Mouse (Mus musculus): ENCODE measurements around the gene Tmem229b. TPM values are rescaled to one million over a fixed set of nuclear protein-coding genes. Genes with fewer than 3 reads are reported as not detected.

Gene Tmem229b
- polyA plus RNA-seq, 1 experiment from 2014 or later = 59.4 TPM

- WGBS = 68% methylated on average over 11 of the region's 11 CpGs
- Histone ChIP-seq H3K9ac (replicated peaks; ENCODE audit: low read depth, low read length) (no peak overlapping the region), H3K27ac (ENCODE audit: low read depth, low read length) (no peak overlapping the region), H3K4me1 (ENCODE audit: control insufficient read depth, insufficient read depth, low read length) (no peaks in the 10 kb centered on the region), H3K4me3 (ENCODE audit: low read depth, low read length) (no peak overlapping the region), H3K9me3 (ENCODE audit: control insufficient read depth, low read length) (no peaks in the 10 kb centered on the region), H3K36me3 (ENCODE audit: control insufficient read depth, insufficient read depth, low read length) (no peaks in the 10 kb centered on the region), H3K4me2 (ENCODE audit: low read depth, low read length) (no peak overlapping the region), H3K27me3 (ENCODE audit: control insufficient read depth, insufficient read depth, low read length) (no peaks in the 10 kb centered on the region)
- no peak for ATAC-seq (ENCODE audit: low read depth)
These were observed 55.4 kb downstream of the Tmem229b start for GRCm38 (mm10) chr12:78952053-78952452.

GRCm38 (mm10) chr12:78947661-78948060 is 59.8 kb downstream of the Tmem229b start:
- 79% methylated on average over 5 of the region's 5 CpGs for whole genome bisulfite sequencing

GRCm38 (mm10) chr12:78947161-78947560 is 60.3 kb downstream of the Tmem229b start:
- Histone ChIP-seq H3K27me3 (ENCODE audit: control insufficient read depth, insufficient read depth, low read length) (no peaks in the 10 kb centered on the region), H3K4me3 (ENCODE audit: low read depth, low read length) (no peak overlapping the region), H3K4me2 (ENCODE audit: low read depth, low read length) (no peak overlapping the region), H3K27ac (ENCODE audit: low read depth, low read length) (no peak overlapping the region), H3K9me3 (ENCODE audit: control insufficient read depth, low read length) (no peaks in the 10 kb centered on the region), H3K4me1 (ENCODE audit: control insufficient read depth, insufficient read depth, low read length) (no peaks in the 10 kb centered on the region), H3K36me3 (ENCODE audit: control insufficient read depth, insufficient read depth, low read length) (no peaks in the 10 kb centered on the region), H3K9ac (replicated peaks; ENCODE audit: low read depth, low read length) (no peak overlapping the region)
- ATAC-seq (ENCODE audit: low read depth) = no peak
- 82% methylated on average over 6 of the region's 6 CpGs for WGBS

More at GRCm38 (mm10) chr12:78947661-78948060, 59.8 kb downstream of the Tmem229b start:
- Histone ChIP-seq H3K27ac (ENCODE audit: low read depth, low read length) (no peak overlapping the region), H3K27me3 (ENCODE audit: control insufficient read depth, insufficient read depth, low read length) (no peaks in the 10 kb centered on the region), H3K4me1 (ENCODE audit: control insufficient read depth, insufficient read depth, low read length) (no peaks in the 10 kb centered on the region), H3K4me2 (ENCODE audit: low read depth, low read length) (no peak overlapping the region), H3K9ac (replicated peaks; ENCODE audit: low read depth, low read length) (no peak overlapping the region), H3K9me3 (ENCODE audit: control insufficient read depth, low read length) (no peaks in the 10 kb centered on the region), H3K36me3 (ENCODE audit: control insufficient read depth, insufficient read depth, low read length) (no peaks in the 10 kb centered on the region), H3K4me3 (ENCODE audit: low read depth, low read length) (no peak overlapping the region)
- ATAC-seq (ENCODE audit: low read depth) = no peak

- ATAC-seq (ENCODE audit: low read depth) = no peak
- Histone ChIP-seq H3K9ac (replicated peaks; ENCODE audit: low read depth, low read length) (no peak overlapping the region), H3K9me3 (ENCODE audit: control insufficient read depth, low read length) (no peaks in the 10 kb centered on the region), H3K27ac (ENCODE audit: low read depth, low read length) (no peak overlapping the region), H3K4me1 (ENCODE audit: control insufficient read depth, insufficient read depth, low read length) (no peaks in the 10 kb centered on the region), H3K27me3 (ENCODE audit: control insufficient read depth, insufficient read depth, low read length) (no peaks in the 10 kb centered on the region), H3K4me3 (ENCODE audit: low read depth, low read length) (no peak overlapping the region), H3K36me3 (ENCODE audit: control insufficient read depth, insufficient read depth, low read length) (no peaks in the 10 kb centered on the region), H3K4me2 (ENCODE audit: low read depth, low read length) (no peak overlapping the region)
- WGBS = 86% methylated on average over 6 of the region's 6 CpGs
These were observed 64.5 kb downstream of the Tmem229b start for GRCm38 (mm10) chr12:78942931-78943330.

- no peaks in the 10 kb centered on the region for H3K27me3 ChIP-seq (ENCODE audit: control insufficient read depth, insufficient read depth, low read length)
- no peak overlapping the region for H3K4me3 ChIP-seq (ENCODE audit: low read depth, low read length)
- no peak overlapping the region for H3K4me2 ChIP-seq (ENCODE audit: low read depth, low read length)
- H3K27ac ChIP-seq (ENCODE audit: low read depth, low read length) = no peak overlapping the region
- no peak for ATAC-seq (ENCODE audit: low read depth)
- H3K4me1 ChIP-seq (ENCODE audit: control insufficient read depth, insufficient read depth, low read length) = no peaks in the 10 kb centered on the region
- H3K36me3 ChIP-seq (ENCODE audit: control insufficient read depth, insufficient read depth, low read length) = no peaks in the 10 kb centered on the region
- 90% methylated on average over 5 of the region's 5 CpGs for WGBS
- no peak overlapping the region for H3K9ac ChIP-seq (replicated peaks; ENCODE audit: low read depth, low read length)
- H3K9me3 ChIP-seq (ENCODE audit: control insufficient read depth, low read length) = no peaks in the 10 kb centered on the region
These were observed 67.3 kb downstream of the Tmem229b start for GRCm38 (mm10) chr12:78940081-78940480.

GRCm38 (mm10) chr12:78939393-78940037 is 67.9 kb downstream of the Tmem229b start:
- Histone ChIP-seq H3K4me2 (ENCODE audit: low read depth, low read length) (no peak overlapping the region), H3K36me3 (ENCODE audit: control insufficient read depth, insufficient read depth, low read length) (no peaks in the 10 kb centered on the region), H3K9ac (replicated peaks; ENCODE audit: low read depth, low read length) (no peak overlapping the region), H3K27ac (ENCODE audit: low read depth, low read length) (no peak overlapping the region), H3K9me3 (ENCODE audit: control insufficient read depth, low read length) (no peaks in the 10 kb centered on the region), H3K27me3 (ENCODE audit: control insufficient read depth, insufficient read depth, low read length) (no peaks in the 10 kb centered on the region), H3K4me3 (ENCODE audit: low read depth, low read length) (no peak overlapping the region), H3K4me1 (ENCODE audit: control insufficient read depth, insufficient read depth, low read length) (no peaks in the 10 kb centered on the region)
- ATAC-seq (ENCODE audit: low read depth) = no peak
- WGBS = 86% methylated on average over 7 of the region's 7 CpGs

- Histone ChIP-seq H3K27ac (ENCODE audit: low read depth, low read length) (no peak overlapping the region), H3K9ac (replicated peaks; ENCODE audit: low read depth, low read length) (no peak overlapping the region), H3K4me3 (ENCODE audit: low read depth, low read length) (no peak overlapping the region), H3K4me1 (ENCODE audit: control insufficient read depth, insufficient read depth, low read length) (no peaks in the 10 kb centered on the region), H3K9me3 (ENCODE audit: control insufficient read depth, low read length) (no peaks in the 10 kb centered on the region), H3K4me2 (ENCODE audit: low read depth, low read length) (no peak overlapping the region), H3K36me3 (ENCODE audit: control insufficient read depth, insufficient read depth, low read length) (no peaks in the 10 kb centered on the region), H3K27me3 (ENCODE audit: control insufficient read depth, insufficient read depth, low read length) (no peaks in the 10 kb centered on the region)
- no peak for ATAC-seq (ENCODE audit: low read depth)
- 66% methylated on average over 4 of the region's 4 CpGs for WGBS
These were observed 70.9 kb downstream of the Tmem229b start for GRCm38 (mm10) chr12:78936494-78936893.

GRCm38 (mm10) chr12:78929900-78930299 is 77.5 kb downstream of the Tmem229b start:
- Histone ChIP-seq H3K4me2 (ENCODE audit: low read depth, low read length) (no peak overlapping the region), H3K4me3 (ENCODE audit: low read depth, low read length) (no peak overlapping the region), H3K4me1 (ENCODE audit: control insufficient read depth, insufficient read depth, low read length) (no peaks in the 10 kb centered on the region), H3K27ac (ENCODE audit: low read depth, low read length) (no peak overlapping the region), H3K9ac (replicated peaks; ENCODE audit: low read depth, low read length) (no peak overlapping the region), H3K9me3 (ENCODE audit: control insufficient read depth, low read length) (no peaks in the 10 kb centered on the region), H3K36me3 (ENCODE audit: control insufficient read depth, insufficient read depth, low read length) (no peaks in the 10 kb centered on the region), H3K27me3 (ENCODE audit: control insufficient read depth, insufficient read depth, low read length) (no peaks in the 10 kb centered on the region)
- WGBS = 68% methylated on average over 1 of the region's 1 CpGs
- ATAC-seq (ENCODE audit: low read depth) = no peak

GRCm38 (mm10) chr12:78927287-78927686 is 80.1 kb downstream of the Tmem229b start:
- no peak overlapping the region for H3K4me3 ChIP-seq (ENCODE audit: low read depth, low read length)
- H3K9me3 ChIP-seq (ENCODE audit: control insufficient read depth, low read length) = no peaks in the 10 kb centered on the region
- H3K27me3 ChIP-seq (ENCODE audit: control insufficient read depth, insufficient read depth, low read length) = no peaks in the 10 kb centered on the region
- H3K4me1 ChIP-seq (ENCODE audit: control insufficient read depth, insufficient read depth, low read length) = no peaks in the 10 kb centered on the region
- H3K4me2 ChIP-seq (ENCODE audit: low read depth, low read length) = no peak overlapping the region
- 75% methylated on average over 5 of the region's 5 CpGs for WGBS
- no peak for ATAC-seq (ENCODE audit: low read depth)
- no peak overlapping the region for H3K27ac ChIP-seq (ENCODE audit: low read depth, low read length)
- H3K36me3 ChIP-seq (ENCODE audit: control insufficient read depth, insufficient read depth, low read length) = no peaks in the 10 kb centered on the region
- no peak overlapping the region for H3K9ac ChIP-seq (replicated peaks; ENCODE audit: low read depth, low read length)
